Mouse (Mus musculus) erythroblast, embryonic 14.5 days (primary cell): ENCODE measurements around the gene Ubash3b. TPM values are rescaled to one million over a fixed set of nuclear protein-coding genes. Genes with fewer than 3 reads are reported as not detected.

ENCODE experiments used
- H3K27me3 ChIP-seq: 2 replicates; pipeline ENCODE4 v1.6.1; 2012; ENCODE audit warnings: inconsistent platforms; ENCODE audit not compliant: control insufficient read depth
- H3K36me3 ChIP-seq: 2 replicates; pipeline ENCODE4 v1.6.1; 2012; ENCODE audit warnings: mild to moderate bottlenecking, inconsistent platforms; ENCODE audit not compliant: control insufficient read depth
- H3K4me1 ChIP-seq: 2 replicates; pipeline ENCODE4 v1.6.1; 2012; ENCODE audit warnings: inconsistent platforms; ENCODE audit not compliant: control insufficient read depth
- H3K4me3 ChIP-seq: replicated peaks from 2 replicates; pipeline ENCODE3; 2012; ENCODE audit warnings: moderate library complexity, mild to moderate bottlenecking, inconsistent platforms
- H3K9me3 ChIP-seq: 2 replicates; pipeline ENCODE4 v1.6.1; 2012; ENCODE audit warnings: low read length, inconsistent platforms, mixed read lengths; ENCODE audit not compliant: control insufficient read depth
- GATA1 ChIP-seq: IDR thresholded peaks from 2 replicates; pipeline ENCODE4 v1.6.1; 2012; ENCODE audit warnings: low read length, inconsistent platforms, mixed read lengths
- TAL1 ChIP-seq: IDR thresholded peaks from 3 replicates; pipeline ENCODE4 v1.6.1; 2012; ENCODE audit warnings: low read length, inconsistent platforms, mixed read lengths
- polyA plus RNA-seq: library from polyadenylated mRNA; stranded (reverse); fragments of >175 nt; gene quantifications from 2 replicates; pipeline ENCODE4 v1.2.3, GENCODE M21; 2012

Gene Ubash3b
- polyA plus RNA-seq, 1 experiment: 0.07 TPM

GRCm38 (mm10) chr9:41047654-41048053 is 113.8 kb downstream of the Ubash3b start:
- peaks cover 58% of the 10 kb centered on the region for H3K4me1 ChIP-seq

DNA sequence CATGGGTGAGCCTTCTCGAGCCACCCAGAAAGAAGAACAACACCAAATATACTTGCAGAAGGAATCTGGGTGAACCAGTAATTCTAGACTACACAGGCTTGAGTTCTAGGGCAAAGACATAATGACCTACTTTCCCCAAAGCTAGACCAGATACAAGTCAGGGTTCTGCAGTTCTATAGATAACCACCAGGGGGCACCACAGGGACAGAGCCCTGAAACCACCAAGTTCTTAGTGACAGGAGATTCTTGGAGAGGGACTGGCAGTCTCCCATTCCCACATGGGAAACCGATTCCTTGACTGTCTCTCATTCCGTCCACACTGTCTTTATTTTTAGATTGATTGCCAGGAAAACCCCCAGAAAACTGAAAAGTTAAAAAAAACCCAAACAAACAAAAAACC is 116.9 kb downstream of the Ubash3b start:
- Histone ChIP-seq H3K4me1 (peaks cover 44% of the 10 kb centered on the region), H3K9me3 (no peaks in the 10 kb centered on the region), H3K27me3 (no peaks in the 10 kb centered on the region), H3K36me3 (no peaks in the 10 kb centered on the region), H3K4me3 (no peak overlapping the region)
- TF ChIP-seq TAL1 (no peak), GATA1 (no peak)

More at GRCm38 (mm10) chr9:41047654-41048053, 113.8 kb downstream of the Ubash3b start:
- Histone ChIP-seq H3K36me3 (no peaks in the 10 kb centered on the region), H3K4me3 (no peak overlapping the region), H3K9me3 (no peaks in the 10 kb centered on the region), H3K27me3 (no peaks in the 10 kb centered on the region)
- TF ChIP-seq GATA1 (no peak), TAL1 (no peak)

DNA sequence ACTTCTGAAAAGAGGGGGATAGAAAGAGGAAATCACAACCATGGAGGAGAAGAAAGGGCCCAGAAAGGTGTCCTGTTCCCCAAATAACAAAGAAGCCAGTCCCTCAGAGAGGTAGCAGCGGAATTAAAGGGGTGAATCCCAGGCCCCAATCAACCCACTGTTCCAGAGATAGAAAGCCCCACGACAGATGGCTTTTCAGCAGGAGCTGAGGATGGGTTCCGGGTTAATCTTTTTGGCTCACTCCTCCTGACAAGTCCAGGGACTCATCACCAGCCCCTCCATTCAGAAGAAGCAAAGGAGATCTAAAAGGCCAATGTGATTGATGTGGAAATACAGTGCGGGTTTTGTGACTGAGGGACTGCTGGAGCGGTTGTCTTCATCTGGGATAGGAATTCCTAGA is 117.9 kb downstream of the Ubash3b start:
- H3K36me3 ChIP-seq: no peaks in the 10 kb centered on the region
- no peak for TF ChIP-seq TAL1
- no peak for TF ChIP-seq GATA1
- H3K27me3 ChIP-seq: no peaks in the 10 kb centered on the region
- peaks cover 34% of the 10 kb centered on the region for H3K4me1 ChIP-seq
- no peaks in the 10 kb centered on the region for H3K9me3 ChIP-seq
- H3K4me3 ChIP-seq: no peak overlapping the region

- TF ChIP-seq TAL1 (no peak), GATA1 (no peak)
- Histone ChIP-seq H3K36me3 (no peaks in the 10 kb centered on the region), H3K4me3 (no peak overlapping the region), H3K4me1 (peaks cover 15% of the 10 kb centered on the region), H3K9me3 (no peaks in the 10 kb centered on the region), H3K27me3 (no peaks in the 10 kb centered on the region)
These were observed 120.1 kb downstream of the Ubash3b start for GRCm38 (mm10) chr9:41041404-41041803.

DNA sequence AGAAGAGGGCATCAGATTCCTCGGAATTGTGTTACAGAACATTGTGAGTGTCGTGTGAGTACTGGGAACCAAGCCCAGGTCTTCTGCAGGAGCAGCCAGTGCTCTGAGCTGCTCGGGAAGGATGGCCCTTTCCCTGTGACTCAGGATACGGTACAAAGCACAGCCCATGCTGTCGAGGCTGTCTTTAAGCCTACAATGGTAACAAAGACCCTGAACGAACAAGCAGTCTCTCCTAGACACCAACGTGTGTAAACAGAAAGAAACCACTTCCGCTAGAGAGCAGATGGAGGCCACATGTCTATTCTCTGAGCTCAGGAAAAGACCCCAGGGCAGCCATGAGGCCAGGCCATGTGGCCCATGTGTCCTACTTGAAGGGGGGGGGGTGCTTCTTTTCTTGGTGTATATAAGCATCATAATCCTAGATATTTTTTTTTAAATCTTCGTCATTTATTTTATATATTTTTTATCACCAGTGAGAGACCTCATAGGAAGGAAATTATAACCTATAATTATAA is 123.3 kb downstream of the Ubash3b start:
- no peaks in the 10 kb centered on the region for H3K36me3 ChIP-seq
- TF ChIP-seq GATA1 (no peak), TAL1 (no peak)
- H3K9me3 ChIP-seq: no peaks in the 10 kb centered on the region
- no peak overlapping the region for H3K4me3 ChIP-seq
- H3K27me3 ChIP-seq: no peaks in the 10 kb centered on the region
- H3K4me1 ChIP-seq: peaks cover 8% of the 10 kb centered on the region

GRCm38 (mm10) chr9:41031590-41032489 is 129.7 kb downstream of the Ubash3b start:
- TF ChIP-seq GATA1 (no peak), TAL1 (no peak)
- H3K4me3 ChIP-seq: no peak overlapping the region
- no peaks in the 10 kb centered on the region for H3K4me1 ChIP-seq
- H3K9me3 ChIP-seq: no peaks in the 10 kb centered on the region
- H3K27me3 ChIP-seq: no peaks in the 10 kb centered on the region
- H3K36me3 ChIP-seq: no peaks in the 10 kb centered on the region

GRCm38 (mm10) chr9:41029827-41030226 is 131.7 kb downstream of the Ubash3b start:
- Histone ChIP-seq H3K4me1 (no peaks in the 10 kb centered on the region), H3K27me3 (no peaks in the 10 kb centered on the region), H3K36me3 (no peaks in the 10 kb centered on the region), H3K9me3 (no peaks in the 10 kb centered on the region), H3K4me3 (no peak overlapping the region)
- no peak for TF ChIP-seq GATA1
- no peak for TF ChIP-seq TAL1

- no peaks in the 10 kb centered on the region for H3K9me3 ChIP-seq
- TF ChIP-seq GATA1: no peak
- no peak for TF ChIP-seq TAL1
These were observed 133.0 kb downstream of the Ubash3b start for GRCm38 (mm10) chr9:41028470-41028869.

GRCm38 (mm10) chr9:41021690-41022089 is 139.8 kb downstream of the Ubash3b start:
- no peak for TF ChIP-seq GATA1
- TF ChIP-seq TAL1: no peak
- no peak overlapping the region for H3K4me3 ChIP-seq
- no peaks in the 10 kb centered on the region for H3K9me3 ChIP-seq
- no peaks in the 10 kb centered on the region for H3K4me1 ChIP-seq
- no peaks in the 10 kb centered on the region for H3K36me3 ChIP-seq
- no peaks in the 10 kb centered on the region for H3K27me3 ChIP-seq

More at GRCm38 (mm10) chr9:41028470-41028869, 133.0 kb downstream of the Ubash3b start:
- Histone ChIP-seq H3K4me3 (no peak overlapping the region), H3K27me3 (no peaks in the 10 kb centered on the region), H3K4me1 (no peaks in the 10 kb centered on the region), H3K36me3 (no peaks in the 10 kb centered on the region)
